Mouse (Mus musculus) urinary bladder, postnatal 36 days (tissue): ENCODE data around the gene Gm17467.
"Not testable (repeated sequence)": the region's sequence is repeated elsewhere in the genome, so short reads cannot be mapped to it uniquely, and the experiment has no call there.

Experiments used
- DNase-seq, 2 experiments: peaks; one replicate each; pipeline ENCODE4 v3.0.0; 2022; ENCODE audit warnings: low spot score in 2 of 2, mixed read lengths in 1 of 2

The Gm17467 gene

DNA sequence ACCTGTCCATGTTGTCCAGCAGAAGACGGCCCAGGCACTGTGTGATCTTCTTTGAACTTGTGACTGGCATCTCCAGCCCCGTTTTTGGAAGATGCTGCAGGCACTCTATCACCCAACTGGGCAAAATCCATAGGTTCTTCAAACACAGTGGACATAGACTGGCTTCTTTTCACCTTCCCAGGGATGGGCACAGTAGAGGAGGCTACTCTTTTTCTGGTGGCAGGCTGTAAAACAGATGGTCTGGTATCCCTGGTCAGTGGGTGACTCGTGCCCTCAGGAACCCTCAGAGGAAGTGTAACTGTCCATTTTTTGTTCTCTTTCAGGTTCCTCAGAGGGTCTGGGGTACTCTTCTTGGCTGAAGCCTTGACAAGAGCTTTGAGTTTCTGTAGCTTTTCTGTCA, at the start of gene Gm17467:
Gm17467 (minus strand) TSS at position 101 of the 400 bp plus-strand sequence.
- DNase-seq, result not testable (repeated sequence)
